ENCODE assay signal across 10 mouse cellular contexts in the genomic region with DNA sequence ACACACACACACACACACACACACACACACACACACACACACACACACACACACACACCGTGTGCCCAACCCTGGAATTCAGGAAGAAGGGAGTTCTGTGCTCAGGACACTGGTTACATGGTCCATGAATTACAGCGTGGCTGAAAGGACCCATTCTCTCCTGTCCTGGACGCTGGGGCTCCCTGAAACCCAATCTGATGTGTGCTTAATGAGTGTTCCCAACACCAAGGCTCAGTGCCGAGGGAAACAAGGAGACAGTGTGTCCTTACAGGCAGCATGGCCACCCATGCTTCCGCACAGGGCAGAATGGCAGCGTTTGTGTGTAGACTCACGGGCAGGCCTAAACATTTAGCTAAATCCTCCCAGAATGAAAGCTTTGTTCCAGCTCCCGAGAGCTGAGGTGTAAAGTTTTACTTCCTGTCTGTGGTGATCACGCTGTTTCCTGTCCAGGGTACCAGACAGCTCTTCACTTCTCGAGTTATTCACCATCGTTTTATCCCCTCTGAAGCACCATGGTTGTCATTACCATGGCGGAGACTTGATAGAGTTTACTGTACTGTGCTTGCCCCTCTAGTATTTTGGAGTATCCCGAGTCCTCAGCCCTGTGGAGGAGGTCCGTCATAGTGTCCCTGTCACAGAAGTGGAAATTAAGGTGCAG.
DNase-seq lines count a peak whose midpoint lies in the region; ATAC-seq and TF ChIP-seq lines count a peak whose summit lies in the region.
"Had no signal": no experiment of that assay in that cellular context is flagged by ENCODE, and none has a peak within 500 bp of the region (broad histone marks: within the 10 kb centered on the region; RNA-seq: fewer than 3 reads in every experiment).

No protein-coding gene starts in this region.

- peaks cover 3% of the 10 kb centered on the region for H3K9me3 ChIP-seq in heart, embryonic 11.5 days (replicated peaks; ENCODE audit: control insufficient read depth, low read length)
- H3K9me3 ChIP-seq in limb, embryonic 14.5 days (ENCODE audit: control insufficient read depth, low read length): peaks cover 4% of the 10 kb centered on the region; the same call in 1 of the 2 replicates
- no peaks in the 10 kb centered on the region for H3K9me3 ChIP-seq in stomach, postnatal 0 days (ENCODE audit: control insufficient read depth, low read length)

- no peak overlapping the region for H3K4me3 ChIP-seq in heart, embryonic 11.5 days (ENCODE audit: low read depth, low read length)
- no peak overlapping the region for H3K4me3 ChIP-seq in limb, embryonic 14.5 days (replicated peaks; ENCODE audit: low read length)
- no peak overlapping the region for H3K4me3 ChIP-seq in stomach, postnatal 0 days (ENCODE audit: low read depth, low read length)
- H3K4me3 ChIP-seq: erythroblast, embryonic 14.5 days; myocyte had no signal

- no peak for TF ChIP-seq CTCF in stomach, postnatal 0 days (IDR thresholded peaks at IDR 0.05; ENCODE audit: low read depth)

- DNase-seq in heart, postnatal 10 days: no peak
- DNase-seq in brain, adult 2 months (ENCODE audit: low read depth, low spot score): peak; percentile 79
- peak; percentile 22 for DNase-seq in gastrocnemius, postnatal 10 days
- peak; percentile 55 for DNase-seq in limb, embryonic 14.5 days (ENCODE audit: low spot score)
- no peak for DNase-seq in stomach, postnatal 0 days (ENCODE audit: low spot score)
- no peak for DNase-seq in spleen, adult 18-20 months
- DNase-seq in lung, postnatal 10 days: no peak

- no peak overlapping the region for H3K4me2 ChIP-seq in heart, embryonic 11.5 days
- H3K4me2 ChIP-seq in limb, embryonic 14.5 days (replicated peaks; ENCODE audit: low read depth, low read length, severe bottlenecking): no peak overlapping the region
- H3K4me2 ChIP-seq in stomach, postnatal 0 days (replicated peaks; ENCODE audit: low read depth): no peak overlapping the region

- H3K27me3 ChIP-seq in heart, embryonic 11.5 days (ENCODE audit: control insufficient read depth, insufficient read depth, low read length): no peaks in the 10 kb centered on the region
- no peaks in the 10 kb centered on the region for H3K27me3 ChIP-seq in limb, embryonic 14.5 days (ENCODE audit: control insufficient read depth, insufficient read depth, low read length)
- no peaks in the 10 kb centered on the region for H3K27me3 ChIP-seq in stomach, postnatal 0 days (ENCODE audit: control insufficient read depth, insufficient read depth, low read length)

- peak overlapping the region; percentile 37; the same call in 1 of the 2 replicates for H3K27ac ChIP-seq in heart, embryonic 11.5 days (ENCODE audit: low read depth, low read length)
- peak overlapping the region; percentile 45 for H3K27ac ChIP-seq in limb, embryonic 14.5 days (replicated peaks; ENCODE audit: low read depth, low read length)
- 0 out of 2 replicates have a peak overlapping the region, but pooled peaks have one; percentile 13 for H3K27ac ChIP-seq in stomach, postnatal 0 days (replicated peaks)

- TF ChIP-seq EP300 in stomach, postnatal 0 days (optimal IDR thresholded peaks at IDR 0.05): no peak

- no peak for TF ChIP-seq POLR2A in limb, embryonic 14.5 days (IDR thresholded peaks at IDR 0.05; ENCODE audit: borderline replicate concordance, extremely low read depth, insufficient read depth, insufficient read length)

- H3K9ac ChIP-seq in heart, embryonic 11.5 days (ENCODE audit: low read depth, low read length): no peak overlapping the region
- no peak overlapping the region for H3K9ac ChIP-seq in limb, embryonic 14.5 days (ENCODE audit: low read depth, low read length, severe bottlenecking)
- no peak overlapping the region for H3K9ac ChIP-seq in stomach, postnatal 0 days (ENCODE audit: low read length)

- WGBS in heart, embryonic 11.5 days (ENCODE audit: insufficient replicate concordance): 63% methylated on average over 14 of the region's 14 CpGs
- 40% methylated on average over 14 of the region's 14 CpGs for WGBS in limb, embryonic 14.5 days
- WGBS in stomach, postnatal 0 days: 55% methylated on average over 14 of the region's 14 CpGs

- H3K36me3 ChIP-seq in heart, embryonic 11.5 days (ENCODE audit: control insufficient read depth, insufficient read depth, low read length): no peaks in the 10 kb centered on the region
- 0 out of 2 replicates have a peak, but pooled peaks cover 4% of the 10 kb centered on the region for H3K36me3 ChIP-seq in limb, embryonic 14.5 days (ENCODE audit: control insufficient read depth, insufficient read depth, low read length)
- no peaks in the 10 kb centered on the region for H3K36me3 ChIP-seq in stomach, postnatal 0 days (ENCODE audit: control insufficient read depth, insufficient read depth, low read length)

- ATAC-seq in heart, embryonic 11.5 days (replicated peaks; ENCODE audit: insufficient number of reproducible peaks, low FRiP score, low TSS enrichment): no peak
- peak; percentile 82 for ATAC-seq in limb, embryonic 14.5 days (ENCODE audit: low FRiP score, low read depth)
- ATAC-seq in stomach, postnatal 0 days (ENCODE audit: low FRiP score, low TSS enrichment): no peak

- intact Hi-C loops in heart, postnatal 10 days (cut with DNase I): no loop called here

- H3K4me1 ChIP-seq in heart, embryonic 11.5 days (ENCODE audit: control insufficient read depth, insufficient read depth, low read length): peaks cover 30% of the 10 kb centered on the region
- peaks cover 27% of the 10 kb centered on the region for H3K4me1 ChIP-seq in limb, embryonic 14.5 days (ENCODE audit: control insufficient read depth, insufficient read depth, low read length)
- H3K4me1 ChIP-seq in stomach, postnatal 0 days (replicated peaks; ENCODE audit: control insufficient read depth, insufficient read depth): no peaks in the 10 kb centered on the region

Comparison
In these comparisons a context has a peak if more than half of its experiments do, and no peak if none do; other contexts are left out.
1. DNase-seq: peak in brain, adult 2 months (single experiment), gastrocnemius, postnatal 10 days (single experiment) and limb, embryonic 14.5 days (single experiment); none in heart, postnatal 10 days (0 of 2), stomach, postnatal 0 days (single experiment), spleen, adult 18-20 months (0 of 2) and lung, postnatal 10 days (single experiment).
2. Peak in every context shown above with its lines, with median percentiles within 50 percentile points of each other: H3K27ac ChIP-seq.